Mouse (Mus musculus): Measurements from ENCODE around the gene Pigh. TPM values are rescaled to one million over a fixed set of nuclear protein-coding genes. Genes with fewer than 3 reads are reported as not detected.

Gene Pigh
- total RNA-seq (2023), result 4.2 to 6.7 TPM (median 4.7 TPM) in 4 replicates

DNA sequence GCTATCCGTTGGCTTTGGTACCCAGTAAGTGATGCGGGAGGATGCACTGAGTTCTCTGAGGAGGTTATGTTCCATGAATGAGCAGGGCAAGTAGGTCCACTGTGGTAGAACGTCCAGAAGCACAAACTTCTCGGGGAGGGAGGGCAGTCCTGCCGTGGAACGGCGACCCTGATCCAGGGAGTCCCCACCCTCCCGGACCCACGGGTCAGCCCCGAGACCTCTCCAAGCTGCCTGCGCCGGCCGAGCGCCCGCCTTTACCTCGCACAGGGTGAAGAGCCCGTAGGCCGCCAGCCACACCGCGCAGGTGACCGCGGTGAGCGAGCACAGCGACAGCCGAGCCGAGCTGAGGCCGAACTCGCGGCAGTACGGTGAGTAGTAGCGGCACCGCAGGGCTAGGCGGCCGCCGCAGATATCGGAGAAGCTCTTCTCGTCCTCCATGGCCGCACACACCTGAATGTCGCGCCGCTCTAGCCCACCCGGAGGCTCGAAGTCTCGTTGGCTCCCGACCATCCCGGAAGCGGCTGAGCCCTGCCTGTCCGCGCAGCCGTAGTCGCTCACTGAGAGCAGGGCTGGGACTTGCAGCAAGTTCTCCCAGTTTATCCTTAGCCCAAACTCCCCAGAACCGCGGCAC is at the start of gene Pigh:
Gene Pigh (minus strand): TSS at position 470 of the 631 bp plus-strand sequence.

GRCm38 (mm10) chr12:79130299-79131177 is 41.1 kb upstream of the Pigh start, which contains the start of gene Arg2:
TSS of gene Arg2 (plus strand) at chr12:79130777.

Other genes with a start within 250 kb of the Pigh start
- 100 to 119 TPM (median 109 TPM) in 4 replicates for gene Atp6v1d, start 228.0 kb downstream of the Pigh start, total RNA-seq (2023)
- 48.1 to 57.4 TPM (median 49.9 TPM) in 4 replicates for gene Eif2s1, start 227.8 kb downstream of the Pigh start, total RNA-seq (2023)
- 0.97 TPM in 1 of 4 replicates, not detected in the others for gene Plek2, start 182.7 kb downstream of the Pigh start, total RNA-seq (2023)
- 37.6 to 51.0 TPM (median 43.9 TPM) in 4 replicates for gene Tmem229b, start 82.0 kb downstream of the Pigh start, total RNA-seq (2023)
- gene Plekhh1, start 60.5 kb downstream of the Pigh start, total RNA-seq (2023), result 0.21 to 0.52 TPM (median 0.33 TPM) in 4 replicates
- gene Arg2, start 41.1 kb upstream of the Pigh start, total RNA-seq (2023), result not detected in 4 replicates
- 63.2 to 75.6 TPM (median 72.3 TPM) in 4 replicates for gene Vti1b, start 83.0 kb upstream of the Pigh start, total RNA-seq (2023)
- gene Rdh11, start 102.6 kb upstream of the Pigh start, total RNA-seq (2023), result 15.6 to 19.5 TPM (median 17.4 TPM) in 4 replicates
- 13.6 to 17.7 TPM (median 15.6 TPM) in 4 replicates for gene Rdh12, start 119.3 kb upstream of the Pigh start, total RNA-seq (2023)
- gene Zfyve26, start 206.7 kb upstream of the Pigh start, total RNA-seq (2023), result 120 to 146 TPM (median 124 TPM) in 4 replicates
- gene Rad51b, start 207.6 kb upstream of the Pigh start, total RNA-seq (2023), result 1.4 to 2.7 TPM (median 1.7 TPM) in 4 replicates

Measured in B cell, adult 62 days (primary cell).